Mouse (Mus musculus) heart, postnatal 0 days (tissue): ENCODE data around the gene Cers3.

Source experiments
- CTCF ChIP-seq: IDR thresholded peaks from 2 replicates; pipeline ENCODE4 v1.5.1; 2016; ENCODE audit warnings: antibody characterized with exemption, control low read depth, low read depth
- EP300 ChIP-seq: IDR thresholded peaks from 2 replicates; pipeline ENCODE4 v1.6.1; 2016; ENCODE audit warnings: antibody characterized with exemption, low read depth

DNA sequence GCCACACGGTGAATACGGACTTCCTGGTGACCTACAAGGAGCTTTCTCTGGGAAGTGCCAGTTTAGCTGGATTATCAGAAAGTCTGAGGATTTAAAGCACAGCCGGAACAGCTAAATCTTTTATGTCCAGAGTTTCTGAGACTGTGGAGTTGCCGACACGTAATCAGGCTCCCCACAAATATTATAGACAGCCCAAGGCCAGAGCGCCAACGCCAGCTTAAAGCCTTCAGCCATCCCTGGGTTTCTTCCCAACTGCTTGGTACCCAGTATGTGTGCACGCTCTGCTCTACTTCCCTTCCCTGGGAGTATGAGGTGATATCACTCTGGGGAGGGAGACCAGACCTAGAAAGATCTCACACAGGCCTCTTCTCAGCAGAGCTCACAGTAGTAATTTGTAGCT, 10.5 kb downstream of the Cers3 start:
- no peak for TF ChIP-seq CTCF
- TF ChIP-seq EP300, result no peak
